Mouse (Mus musculus): ENCODE results near the gene Galnt2. TPM values are rescaled to one million over a fixed set of nuclear protein-coding genes. Genes with fewer than 3 reads are reported as not detected.

Galnt2 gene
- polyA plus RNA-seq, 1 experiment from 2014 or later, result 48.6 TPM

GRCm38 (mm10) chr8:124265798-124266197, 34.6 kb downstream of the Galnt2 start:
- DNase-seq (ENCODE audit: low spot score) (no peak), ATAC-seq (replicated peaks; ENCODE audit: low FRiP score) (peak; percentile 83)
- H3K27me3 ChIP-seq (replicated peaks; ENCODE audit: control insufficient read depth, insufficient read depth, low read length), result no peaks in the 10 kb centered on the region
- no peak overlapping the region for H3K27ac ChIP-seq (ENCODE audit: low read depth, low read length)
- no peak overlapping the region for H3K9ac ChIP-seq (ENCODE audit: low read depth, low read length)
- no peaks in the 10 kb centered on the region for H3K9me3 ChIP-seq (ENCODE audit: control insufficient read depth, low read length)
- 60% methylated on average over 8 of the region's 8 CpGs for WGBS
- H3K4me1 ChIP-seq (replicated peaks; ENCODE audit: control insufficient read depth, insufficient read depth, low read length), result peaks cover 27% of the 10 kb centered on the region
- no peak overlapping the region for H3K4me3 ChIP-seq (ENCODE audit: low read depth, low read length)
- H3K36me3 ChIP-seq (ENCODE audit: control insufficient read depth, insufficient read depth, low read length), result no peaks in the 10 kb centered on the region
- H3K4me2 ChIP-seq, result no peak overlapping the region

DNA sequence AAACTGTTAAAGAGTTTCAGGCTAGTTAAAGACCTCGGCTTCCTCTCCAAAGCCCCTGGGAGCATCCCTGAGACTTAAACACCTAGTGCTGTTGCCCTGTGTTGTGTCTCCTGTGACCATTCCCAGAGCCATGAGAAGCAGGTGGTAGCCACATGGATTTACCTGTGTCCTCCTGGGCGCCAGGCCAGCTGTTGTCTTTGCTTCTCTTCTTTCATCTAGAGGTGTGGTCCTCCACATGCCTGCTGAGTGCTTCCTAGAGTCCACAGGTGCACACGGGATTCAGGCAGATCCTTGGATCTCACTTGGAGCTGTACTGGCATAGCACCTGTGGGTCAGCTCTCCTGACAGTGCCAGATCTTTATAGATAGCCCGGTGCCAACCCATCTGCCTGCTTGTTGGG, 36.0 kb downstream of the Galnt2 start:
- DNase-seq (ENCODE audit: low spot score), result no peak
- WGBS, result 83% methylated on average over 4 of the region's 4 CpGs
- H3K4me3 ChIP-seq (ENCODE audit: low read depth, low read length), result no peak overlapping the region
- H3K27me3 ChIP-seq (replicated peaks; ENCODE audit: control insufficient read depth, insufficient read depth, low read length), result no peaks in the 10 kb centered on the region
- H3K4me2 ChIP-seq, result no peak overlapping the region
- no peak overlapping the region for H3K9ac ChIP-seq (ENCODE audit: low read depth, low read length)
- no peaks in the 10 kb centered on the region for H3K9me3 ChIP-seq (ENCODE audit: control insufficient read depth, low read length)
- H3K36me3 ChIP-seq (ENCODE audit: control insufficient read depth, insufficient read depth, low read length), result no peaks in the 10 kb centered on the region
- peaks cover 36% of the 10 kb centered on the region for H3K4me1 ChIP-seq (replicated peaks; ENCODE audit: control insufficient read depth, insufficient read depth, low read length)
- H3K27ac ChIP-seq (ENCODE audit: low read depth, low read length), result no peak overlapping the region
- ATAC-seq (replicated peaks; ENCODE audit: low FRiP score), result no peak

GRCm38 (mm10) chr8:124270504-124270903, 39.3 kb downstream of the Galnt2 start:
- H3K27ac ChIP-seq (ENCODE audit: low read depth, low read length), result no peak overlapping the region; the same call in 1 of the 2 replicates
- H3K9ac ChIP-seq (ENCODE audit: low read depth, low read length), result no peak overlapping the region
- ATAC-seq (replicated peaks; ENCODE audit: low FRiP score), result no peak
- no peak overlapping the region for H3K4me2 ChIP-seq
- H3K9me3 ChIP-seq (ENCODE audit: control insufficient read depth, low read length), result no peaks in the 10 kb centered on the region
- peaks cover 32% of the 10 kb centered on the region for H3K4me1 ChIP-seq (replicated peaks; ENCODE audit: control insufficient read depth, insufficient read depth, low read length)
- H3K36me3 ChIP-seq (ENCODE audit: control insufficient read depth, insufficient read depth, low read length), result peaks cover 1% of the 10 kb centered on the region; the same call in 1 of the 2 replicates
- no peaks in the 10 kb centered on the region for H3K27me3 ChIP-seq (replicated peaks; ENCODE audit: control insufficient read depth, insufficient read depth, low read length)
- no peak overlapping the region for H3K4me3 ChIP-seq (ENCODE audit: low read depth, low read length)
- no peak for DNase-seq (ENCODE audit: low spot score)
- 80% methylated on average over 6 of the region's 6 CpGs for WGBS

- peak overlapping the region; percentile 28; the same call in 1 of the 2 replicates for H3K27ac ChIP-seq (ENCODE audit: low read depth, low read length)
- H3K4me1 ChIP-seq (replicated peaks; ENCODE audit: control insufficient read depth, insufficient read depth, low read length), result peaks cover 28% of the 10 kb centered on the region
Observed at GRCm38 (mm10) chr8:124270904-124271303, 39.7 kb downstream of the Galnt2 start.

DNA sequence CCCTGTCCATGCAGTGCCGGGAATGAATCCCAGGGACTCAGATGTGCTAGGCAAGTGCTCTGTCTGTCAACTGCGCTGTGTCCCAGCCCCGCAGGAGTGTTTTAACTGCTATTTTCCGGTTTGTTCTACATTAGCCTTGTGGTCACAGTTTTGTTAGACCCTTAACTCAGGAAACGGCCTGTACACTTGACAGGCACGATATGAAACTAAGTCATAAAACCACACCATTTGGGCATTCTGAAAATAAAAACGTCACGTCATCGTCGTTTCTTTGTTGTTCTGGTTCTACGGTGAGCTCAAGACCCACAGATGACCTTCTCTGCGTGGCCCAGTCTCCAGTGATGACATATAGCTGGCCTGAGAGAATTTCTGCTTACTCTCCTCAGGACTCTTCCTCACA, 40.3 kb downstream of the Galnt2 start:
- H3K4me3 ChIP-seq (ENCODE audit: low read depth, low read length), result no peak overlapping the region
- WGBS, result 61% methylated on average over 12 of the region's 12 CpGs
- H3K27me3 ChIP-seq (replicated peaks; ENCODE audit: control insufficient read depth, insufficient read depth, low read length), result no peaks in the 10 kb centered on the region
- H3K4me1 ChIP-seq (replicated peaks; ENCODE audit: control insufficient read depth, insufficient read depth, low read length), result peaks cover 26% of the 10 kb centered on the region
- no peaks in the 10 kb centered on the region for H3K9me3 ChIP-seq (ENCODE audit: control insufficient read depth, low read length)
- H3K9ac ChIP-seq (ENCODE audit: low read depth, low read length), result no peak overlapping the region
- peak overlapping the region; percentile 28; the same call in 1 of the 2 replicates for H3K27ac ChIP-seq (ENCODE audit: low read depth, low read length)
- no peak overlapping the region for H3K4me2 ChIP-seq
- ATAC-seq (replicated peaks; ENCODE audit: low FRiP score) (no peak; the same call in 1 of the 2 replicates), DNase-seq (ENCODE audit: low spot score) (no peak)
- H3K36me3 ChIP-seq (ENCODE audit: control insufficient read depth, insufficient read depth, low read length), result peaks cover 3% of the 10 kb centered on the region; the same call in 1 of the 2 replicates

More at GRCm38 (mm10) chr8:124270904-124271303, 39.7 kb downstream of the Galnt2 start:
- WGBS, result 60% methylated on average over 11 of the region's 11 CpGs
- Histone ChIP-seq H3K9ac (ENCODE audit: low read depth, low read length) (no peak overlapping the region), H3K4me2 (no peak overlapping the region), H3K9me3 (ENCODE audit: control insufficient read depth, low read length) (no peaks in the 10 kb centered on the region), H3K4me3 (ENCODE audit: low read depth, low read length) (no peak overlapping the region), H3K36me3 (ENCODE audit: control insufficient read depth, insufficient read depth, low read length) (peaks cover 3% of the 10 kb centered on the region; the same call in 1 of the 2 replicates), H3K27me3 (replicated peaks; ENCODE audit: control insufficient read depth, insufficient read depth, low read length) (no peaks in the 10 kb centered on the region)
- ATAC-seq (replicated peaks; ENCODE audit: low FRiP score) (no peak), DNase-seq (ENCODE audit: low spot score) (no peak)

DNA sequence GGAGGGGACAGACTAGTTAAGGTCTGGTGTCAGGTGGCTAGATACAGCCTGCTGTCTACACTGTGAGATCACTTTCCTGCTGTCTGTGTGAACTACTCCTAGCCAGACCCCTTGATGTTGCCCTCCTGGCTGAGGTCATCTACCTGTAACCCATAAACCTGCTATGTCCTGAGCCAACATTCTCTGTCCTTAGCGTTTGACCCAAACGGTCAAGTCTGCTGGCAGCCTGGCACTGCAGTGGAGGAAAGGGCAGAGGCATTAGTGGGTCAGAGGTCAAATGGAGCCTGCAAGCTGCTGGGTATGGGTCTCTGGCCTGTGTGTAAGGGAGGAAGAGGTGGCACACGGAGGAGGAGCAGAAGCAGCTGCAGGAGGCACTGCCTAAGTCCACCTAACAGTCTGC, 41.6 kb downstream of the Galnt2 start:
- Histone ChIP-seq H3K27me3 (replicated peaks; ENCODE audit: control insufficient read depth, insufficient read depth, low read length) (no peaks in the 10 kb centered on the region), H3K4me2 (no peak overlapping the region), H3K9ac (ENCODE audit: low read depth, low read length) (no peak overlapping the region), H3K27ac (ENCODE audit: low read depth, low read length) (no peak overlapping the region), H3K36me3 (ENCODE audit: control insufficient read depth, insufficient read depth, low read length) (peaks cover 3% of the 10 kb centered on the region; the same call in 1 of the 2 replicates), H3K4me1 (replicated peaks; ENCODE audit: control insufficient read depth, insufficient read depth, low read length) (peaks cover 26% of the 10 kb centered on the region), H3K9me3 (ENCODE audit: control insufficient read depth, low read length) (no peaks in the 10 kb centered on the region), H3K4me3 (ENCODE audit: low read depth, low read length) (no peak overlapping the region)
- no peak for DNase-seq (ENCODE audit: low spot score)
- ATAC-seq (replicated peaks; ENCODE audit: low FRiP score), result peak; percentile 33; the same call in 1 of the 2 replicates
- WGBS, result 57% methylated on average over 3 of the region's 3 CpGs

GRCm38 (mm10) chr8:124273606-124274218, 42.5 kb downstream of the Galnt2 start:
- Histone ChIP-seq H3K36me3 (ENCODE audit: control insufficient read depth, insufficient read depth, low read length) (peaks cover 3% of the 10 kb centered on the region; the same call in 1 of the 2 replicates), H3K9ac (ENCODE audit: low read depth, low read length) (no peak overlapping the region), H3K27me3 (replicated peaks; ENCODE audit: control insufficient read depth, insufficient read depth, low read length) (no peaks in the 10 kb centered on the region), H3K27ac (ENCODE audit: low read depth, low read length) (no peak overlapping the region), H3K9me3 (ENCODE audit: control insufficient read depth, low read length) (no peaks in the 10 kb centered on the region), H3K4me1 (replicated peaks; ENCODE audit: control insufficient read depth, insufficient read depth, low read length) (peaks cover 35% of the 10 kb centered on the region), H3K4me3 (ENCODE audit: low read depth, low read length) (no peak overlapping the region), H3K4me2 (no peak overlapping the region)
- ATAC-seq (replicated peaks; ENCODE audit: low FRiP score) (no peak), DNase-seq (ENCODE audit: low spot score) (no peak)
- 47% methylated on average over 8 of the region's 8 CpGs for WGBS

GRCm38 (mm10) chr8:124274441-124275120, 43.4 kb downstream of the Galnt2 start:
- Histone ChIP-seq H3K27me3 (replicated peaks; ENCODE audit: control insufficient read depth, insufficient read depth, low read length) (no peaks in the 10 kb centered on the region), H3K4me1 (replicated peaks; ENCODE audit: control insufficient read depth, insufficient read depth, low read length) (peaks cover 41% of the 10 kb centered on the region)

More at GRCm38 (mm10) chr8:124274441-124275120, 43.4 kb downstream of the Galnt2 start:
- Histone ChIP-seq H3K36me3 (ENCODE audit: control insufficient read depth, insufficient read depth, low read length) (peaks cover 3% of the 10 kb centered on the region; the same call in 1 of the 2 replicates), H3K4me2 (no peak overlapping the region), H3K9ac (ENCODE audit: low read depth, low read length) (no peak overlapping the region), H3K9me3 (ENCODE audit: control insufficient read depth, low read length) (no peaks in the 10 kb centered on the region), H3K27ac (ENCODE audit: low read depth, low read length) (no peak overlapping the region), H3K4me3 (ENCODE audit: low read depth, low read length) (no peak overlapping the region)
- WGBS, result 79% methylated on average over 10 of the region's 10 CpGs
- DNase-seq (ENCODE audit: low spot score) (no peak), ATAC-seq (replicated peaks; ENCODE audit: low FRiP score) (no peak)

Measured in liver, embryonic 11.5 days (tissue).